Mouse (Mus musculus): ENCODE measurements around the gene Bmp10. TPM values are rescaled to one million over a fixed set of nuclear protein-coding genes. Genes with fewer than 3 reads are reported as not detected.
"Not testable (repeated sequence)": the region's sequence is repeated elsewhere in the genome, so short reads cannot be mapped to it uniquely, and the experiment has no call there.

Bmp10 gene
- total RNA-seq, 2 experiments from 2014 or later: 0.12 TPM; not detected in 1

DNA sequence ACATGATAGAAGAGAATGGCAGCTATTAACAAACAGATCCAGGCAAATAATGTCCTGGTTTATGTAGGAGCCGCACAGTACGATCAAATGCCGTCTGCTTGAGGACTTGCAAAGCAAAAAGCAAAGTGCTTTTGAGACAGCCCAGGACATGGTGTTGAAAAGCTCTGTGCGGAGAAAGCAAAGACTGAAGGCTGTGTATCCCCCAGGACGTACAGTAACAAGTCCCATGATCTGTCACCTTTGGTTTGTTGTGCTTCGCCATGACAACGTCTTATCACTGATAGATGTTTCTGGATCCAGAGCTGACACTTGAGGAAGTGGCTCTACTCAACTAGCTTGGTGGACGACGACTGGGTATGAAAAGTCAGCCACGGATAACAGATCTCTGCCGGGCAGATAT is 14.5 kb downstream of the Bmp10 start:
- intact Hi-C loops (cut with DNase I): no loop called here
- DNase-seq: no peak

DNA sequence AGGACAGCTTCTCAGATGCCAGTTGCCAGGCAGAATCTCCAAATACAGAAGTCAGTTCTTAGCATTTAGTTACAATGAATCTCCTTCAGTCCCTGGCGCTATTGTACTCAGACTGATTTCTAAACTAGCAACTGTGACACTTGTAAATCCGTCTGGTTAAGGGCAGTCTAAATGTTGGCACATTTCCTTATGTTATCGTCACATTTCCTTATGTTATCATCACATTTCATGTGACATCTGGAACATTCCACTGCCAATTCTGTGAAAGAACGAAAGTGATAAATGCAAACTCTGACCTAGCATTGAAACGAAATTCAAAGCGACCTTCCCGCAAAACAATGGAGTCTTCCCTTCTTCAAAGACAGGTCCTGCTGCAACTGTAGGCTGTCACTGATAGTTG is 16.4 kb downstream of the Bmp10 start:
- intact Hi-C loops (cut with DNase I): no loop called here
- no peak for DNase-seq

DNA sequence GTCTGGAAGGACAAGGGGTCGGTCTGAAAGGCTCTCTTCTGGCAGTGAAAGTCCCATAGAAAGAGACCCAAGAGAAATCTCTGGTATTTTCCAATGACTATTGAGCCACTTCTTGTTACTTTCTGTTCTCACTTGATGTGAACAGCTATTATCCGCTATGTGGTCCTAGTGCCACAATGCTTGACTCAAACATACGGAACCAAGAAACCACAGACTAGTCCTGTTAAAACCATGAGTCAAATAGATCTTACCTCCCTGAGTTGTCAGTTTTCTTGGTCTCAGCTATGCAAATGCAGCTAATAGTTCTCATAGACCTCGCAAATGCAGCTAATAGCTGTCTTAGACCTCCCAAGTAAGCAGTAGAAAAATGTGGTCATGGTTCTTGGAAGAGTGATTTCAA is 18.4 kb downstream of the Bmp10 start:
- intact Hi-C loops (cut with DNase I): no loop called here
- no peak for DNase-seq

DNA sequence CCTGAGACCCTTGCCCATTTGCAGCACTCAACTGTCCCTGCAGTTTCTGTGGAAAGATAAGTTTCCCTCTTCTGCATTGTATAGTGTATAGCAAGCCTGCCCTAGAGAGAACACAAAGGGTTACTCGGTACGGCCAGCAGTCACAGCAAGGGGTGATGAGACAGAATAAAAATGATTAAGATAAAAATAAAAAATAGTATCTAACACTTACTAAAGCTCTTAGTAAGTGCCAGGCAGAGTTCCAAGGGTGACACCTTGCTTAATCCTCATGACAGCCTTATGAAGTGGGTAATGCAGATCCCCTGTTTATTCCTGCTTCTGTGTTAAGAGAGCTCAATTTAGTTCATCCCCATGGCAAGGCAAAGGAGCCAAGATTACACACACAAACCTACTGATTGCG is 20.7 kb downstream of the Bmp10 start:
- intact Hi-C loops (cut with DNase I): no loop called here
- no peak for DNase-seq

DNA sequence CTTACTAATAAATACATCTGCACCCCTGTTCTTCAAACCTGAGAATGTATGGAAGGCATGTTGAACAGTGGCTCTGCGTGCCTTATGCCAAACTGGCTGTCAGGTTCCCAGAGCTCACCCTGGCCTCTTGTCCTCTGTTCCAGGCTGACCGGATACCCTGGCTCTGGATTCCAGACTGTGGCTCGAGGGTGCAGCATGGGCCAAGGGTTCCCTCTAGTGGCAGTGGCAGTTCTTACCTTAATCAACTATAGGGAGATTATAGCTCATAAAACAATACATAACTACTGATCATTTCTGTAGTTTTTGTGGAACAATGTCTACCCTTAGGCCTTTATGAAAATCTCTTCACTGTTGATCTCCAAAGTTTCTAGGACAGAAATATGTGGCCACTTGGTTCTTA is 22.2 kb downstream of the Bmp10 start:
- intact Hi-C loops (cut with DNase I): no loop called here
- peak; percentile 33 for DNase-seq

DNA sequence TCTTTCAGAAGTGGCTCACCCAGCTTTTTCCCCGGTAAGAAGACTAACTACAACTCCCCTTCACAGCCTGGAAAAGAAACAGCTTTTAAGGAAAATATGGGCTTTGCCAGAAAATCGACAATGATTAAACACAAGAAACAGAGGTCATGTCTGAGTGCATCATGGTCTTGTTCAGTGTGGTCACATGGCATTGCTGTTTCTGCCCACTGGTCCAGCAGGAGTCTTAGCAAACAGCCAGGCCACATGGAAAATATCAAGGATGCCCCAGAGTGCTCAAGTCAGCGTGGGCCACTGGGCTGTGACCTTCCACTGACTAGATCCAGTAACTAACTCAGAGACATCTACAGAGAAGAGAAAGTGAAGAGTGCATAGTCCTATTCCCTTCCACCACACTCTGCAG is 23.0 kb downstream of the Bmp10 start:
- DNase-seq: no peak
- intact Hi-C loops (cut with DNase I): no loop called here

DNA sequence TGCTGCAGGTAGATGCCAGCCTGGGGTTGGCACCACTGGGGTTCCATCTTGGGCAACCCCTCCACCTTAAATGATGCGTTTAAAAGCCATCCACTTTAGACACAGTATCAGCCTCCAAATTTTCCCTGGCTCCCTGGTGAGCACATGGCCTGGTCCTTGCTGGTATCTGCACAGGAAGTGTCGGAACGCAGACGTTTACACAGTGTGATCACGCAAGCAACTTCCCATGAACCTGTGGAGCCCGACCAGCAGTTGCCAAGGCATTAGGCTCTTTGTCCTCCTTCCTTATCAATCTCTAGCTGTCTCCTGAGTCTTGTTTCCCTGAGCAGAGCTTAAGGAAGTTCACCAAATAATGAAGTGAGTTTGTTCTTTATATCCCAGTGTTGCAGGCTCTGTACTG is 26.7 kb downstream of the Bmp10 start:
- intact Hi-C loops (cut with DNase I): no loop called here

DNA sequence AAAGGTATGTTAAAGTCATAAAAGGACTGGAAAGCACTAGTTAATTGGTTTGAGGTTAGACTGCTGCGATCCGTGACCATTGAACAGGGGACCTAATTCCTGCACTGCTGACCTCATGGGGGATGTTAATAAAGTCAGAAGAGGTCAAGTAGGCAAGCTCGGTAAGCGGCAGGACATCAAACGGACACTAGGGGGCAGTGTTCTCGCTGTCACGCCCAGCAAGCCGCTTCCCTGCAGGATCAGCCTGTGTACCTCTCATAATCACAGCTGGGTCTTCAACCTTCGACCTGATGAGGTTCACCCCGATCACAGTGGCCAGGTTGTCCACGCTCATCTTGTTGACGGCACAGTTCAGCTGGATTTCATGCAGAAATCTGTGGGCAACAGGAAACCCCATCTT is 37.4 kb downstream of the Bmp10 start:
- intact Hi-C loops (cut with DNase I): no loop called here

More for the DNA sequence above, 26.7 kb downstream of the Bmp10 start:
- DNase-seq: no peak

DNA sequence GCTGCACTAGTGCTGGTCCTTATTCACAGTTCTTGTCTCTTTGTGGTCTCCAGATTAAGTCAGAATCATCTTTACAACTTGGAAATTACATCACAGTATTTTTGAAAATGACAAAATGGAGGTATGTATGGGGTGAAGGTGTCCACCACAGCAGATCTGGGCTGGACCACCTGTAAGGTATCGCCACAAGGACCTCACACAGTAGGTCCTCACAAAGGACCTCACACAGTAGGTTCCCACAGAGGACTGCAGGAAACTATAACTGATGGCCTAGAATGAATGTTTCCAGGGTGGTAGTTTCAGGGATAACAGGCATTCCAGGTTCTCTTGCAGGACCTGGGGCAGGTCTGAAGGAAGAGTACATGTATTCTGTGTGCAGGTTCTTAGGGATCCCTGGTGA is 38.6 kb downstream of the Bmp10 start:
- DNase-seq: no peak
- intact Hi-C loops (cut with DNase I): no loop called here

More for the DNA sequence above, 37.4 kb downstream of the Bmp10 start:
- DNase-seq: peak; percentile 64

DNA sequence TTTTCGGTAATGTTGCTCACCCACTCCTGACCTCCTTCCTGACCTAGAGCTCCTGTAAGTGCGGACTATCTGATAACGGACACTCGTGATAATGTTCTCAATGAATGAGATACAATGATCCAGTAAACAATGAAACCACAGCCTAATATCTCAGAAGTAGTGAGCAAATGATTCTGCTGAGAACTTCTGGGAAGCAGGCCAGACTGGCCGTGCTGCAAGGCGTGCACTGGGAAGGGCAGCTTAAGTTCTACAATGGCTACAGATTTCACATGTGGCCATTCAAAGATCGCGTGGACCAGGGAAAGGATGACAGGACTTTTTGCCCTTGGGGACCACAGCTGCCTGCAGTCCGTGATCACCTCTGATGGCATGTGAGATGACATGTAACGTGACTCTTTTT is 39.6 kb downstream of the Bmp10 start:
- intact Hi-C loops (cut with DNase I): no loop called here
- no peak for DNase-seq

DNA sequence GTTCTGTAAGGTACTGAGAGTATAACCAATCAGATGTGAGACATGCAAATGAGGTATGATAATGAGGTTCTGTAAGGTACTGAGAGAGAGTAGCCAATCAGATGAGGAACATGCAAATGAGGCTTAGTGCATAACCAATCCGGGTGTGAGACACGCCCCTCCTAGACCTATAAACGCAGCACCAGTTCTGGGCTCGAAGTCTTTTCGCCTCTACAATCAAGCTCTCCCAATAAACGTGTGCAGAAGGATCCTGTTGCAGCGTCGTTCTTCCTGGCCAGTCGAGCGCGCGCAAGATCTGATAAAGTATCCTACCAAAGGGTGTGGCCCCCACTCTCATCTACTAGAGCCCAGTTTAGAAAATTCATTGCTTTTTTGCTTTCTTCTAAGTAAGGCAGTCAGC is 41.3 kb downstream of the Bmp10 start:
- DNase-seq; intact Hi-C loops (cut with DNase I): not testable (repeated sequence)

DNA sequence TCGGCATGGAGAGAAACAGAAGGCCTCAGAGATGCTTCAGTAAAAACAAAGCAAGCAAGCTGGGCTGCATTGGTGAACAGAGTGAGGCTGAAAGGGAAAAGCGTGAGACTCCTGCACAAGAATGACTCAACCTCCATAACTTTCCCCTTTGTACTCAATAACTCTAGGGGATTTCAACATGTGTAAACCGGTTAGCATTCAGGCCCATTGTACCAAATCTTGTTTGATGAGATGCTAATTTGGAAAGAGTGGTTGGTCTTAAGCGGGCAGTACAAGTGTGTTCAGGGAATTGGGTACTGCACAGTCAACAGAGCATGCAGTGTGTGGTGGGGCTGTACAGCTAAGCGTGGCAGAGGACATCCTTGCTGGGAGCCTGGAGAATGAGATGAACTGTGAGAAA is 46.4 kb downstream of the Bmp10 start:
- DNase-seq: no peak
- intact Hi-C loops (cut with DNase I): no loop called here

DNA sequence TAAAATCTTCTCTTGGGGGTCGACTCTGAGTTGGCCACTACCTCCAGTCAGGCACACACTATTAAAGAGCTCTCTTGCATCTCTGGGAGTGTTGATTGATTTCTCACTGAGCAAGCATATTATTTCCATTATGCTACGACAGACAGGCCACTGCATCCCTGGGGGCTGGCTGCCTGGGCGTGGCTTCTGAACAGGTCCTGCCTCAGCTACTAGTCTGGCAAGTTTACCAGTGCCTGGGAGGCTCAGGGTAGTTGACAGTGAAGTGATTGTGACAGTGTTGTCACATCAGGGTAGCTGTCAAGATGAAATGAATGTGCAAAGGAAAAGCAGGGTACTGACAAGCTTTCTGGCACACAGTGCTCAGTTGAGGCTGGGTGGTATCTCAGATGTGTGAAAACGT is 50.1 kb downstream of the Bmp10 start:
- DNase-seq: no peak
- intact Hi-C loops (cut with DNase I): no loop called here

DNA sequence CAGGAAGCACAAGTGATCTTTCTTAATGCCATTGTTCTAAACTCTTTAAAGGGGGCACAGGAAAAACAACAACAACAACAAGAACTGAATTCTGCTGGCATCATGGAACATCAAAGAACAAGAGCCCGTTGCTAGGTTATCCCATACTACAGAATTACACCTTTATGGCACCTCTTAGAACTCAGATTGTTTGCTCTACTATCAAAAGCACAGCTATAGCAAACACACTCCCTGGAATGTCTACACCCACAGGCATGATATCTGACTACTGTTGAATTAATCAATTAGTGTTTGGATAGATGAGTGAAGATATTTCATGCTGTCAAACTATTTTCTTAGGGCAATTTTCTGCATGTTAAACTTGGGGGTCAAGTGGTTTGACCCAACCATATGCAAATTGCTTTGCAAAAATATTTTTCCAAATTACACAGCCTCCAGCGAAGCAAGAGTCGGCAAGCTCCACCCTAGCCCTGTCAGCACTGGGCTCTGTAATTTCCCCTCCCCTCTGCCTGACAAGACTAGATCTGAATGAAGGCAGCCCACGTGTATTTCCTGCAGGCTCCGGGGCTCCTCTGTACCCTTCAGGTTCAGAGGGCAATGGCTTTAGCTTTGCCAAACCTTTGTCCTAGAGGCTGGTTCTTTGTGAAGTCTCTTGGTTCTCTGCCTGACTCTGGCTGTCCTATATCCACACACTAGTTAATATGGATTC is 50.7 kb downstream of the Bmp10 start:
- DNase-seq: no peak
- intact Hi-C loops (cut with DNase I): no loop called here

DNA sequence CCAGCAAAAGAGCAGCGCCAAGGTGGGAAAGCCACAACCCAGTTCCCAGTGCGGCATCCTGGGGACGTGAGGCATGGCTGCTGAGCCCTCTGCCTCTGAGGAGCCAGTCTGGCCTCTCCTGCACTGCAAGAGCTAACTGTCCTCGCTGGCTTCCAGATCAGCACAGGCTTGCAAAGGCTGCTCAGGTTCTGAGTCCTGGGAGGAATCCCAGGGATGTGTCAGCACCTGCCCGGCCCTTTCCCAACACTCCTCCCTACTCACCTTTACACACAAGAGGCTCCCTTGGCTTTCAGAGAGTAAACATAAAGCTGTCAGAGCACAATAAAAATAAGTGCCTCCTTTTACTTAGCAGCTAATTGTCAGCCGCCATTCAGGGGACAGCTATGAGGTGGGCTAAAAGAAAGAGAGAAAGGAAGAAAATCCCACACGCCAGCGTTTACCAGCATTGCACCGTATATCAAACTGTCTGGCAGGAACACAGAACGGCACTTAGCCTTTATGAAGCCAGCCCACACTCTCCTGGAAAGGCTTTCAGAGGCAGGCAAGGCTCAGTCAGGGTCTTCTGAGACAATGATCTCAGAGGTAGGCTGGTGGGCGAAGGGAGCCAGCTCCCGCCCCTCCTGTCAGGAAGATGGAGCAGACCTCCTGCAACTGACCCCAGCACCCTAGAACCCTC is 54.6 kb downstream of the Bmp10 start:
- no peak for DNase-seq
- intact Hi-C loops (cut with DNase I): no loop called here

DNA sequence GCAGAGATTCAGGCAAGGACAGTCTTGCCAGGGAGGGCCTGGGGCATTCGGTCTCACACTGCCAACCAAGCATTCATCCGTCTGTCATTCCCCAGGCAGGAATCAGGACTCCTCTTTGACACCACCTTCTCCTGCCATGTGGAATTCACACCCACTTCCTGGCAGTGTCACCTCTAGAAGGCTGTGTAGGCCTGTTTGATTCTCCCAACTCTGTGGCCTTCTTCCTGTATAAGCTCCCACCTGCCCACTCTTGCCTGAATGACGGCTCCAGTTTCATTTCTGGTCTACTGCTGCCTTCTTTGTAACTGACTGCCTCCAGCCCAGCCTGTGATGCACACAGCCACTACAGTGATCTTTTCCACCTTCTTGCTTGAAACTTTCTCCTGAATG is 55.1 kb downstream of the Bmp10 start:
- DNase-seq: no peak
- intact Hi-C loops (cut with DNase I): no loop called here

DNA sequence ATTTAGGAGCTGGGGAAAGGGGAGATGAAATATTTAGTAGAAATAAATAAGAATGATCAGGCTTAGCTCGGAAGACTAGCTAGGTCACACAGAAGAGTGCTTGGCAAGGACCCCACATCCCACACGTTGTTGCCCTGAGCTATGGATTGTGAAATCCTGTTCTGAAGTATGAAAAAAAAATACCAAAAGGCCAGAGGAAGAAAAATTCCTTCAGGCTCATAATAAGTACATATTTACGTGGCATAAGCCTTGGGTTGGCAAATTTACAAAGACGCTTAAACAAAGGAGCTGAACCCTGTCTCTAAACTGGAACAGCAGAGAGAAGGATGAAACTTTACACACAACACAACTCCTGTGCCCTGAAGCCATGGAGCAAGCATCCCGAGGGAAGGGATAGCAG is 56.0 kb downstream of the Bmp10 start:
- DNase-seq: no peak
- intact Hi-C loops (cut with DNase I): no loop called here

Other genes with a start within 250 kb of the Bmp10 start
- gene Antxr1, start 93.2 kb upstream of the Bmp10 start, total RNA-seq (2021): 10 to 100 TPM; 20.9 to 28.4 TPM
- gene Gkn1, start 78.1 kb upstream of the Bmp10 start, total RNA-seq (2021): not detected
- not detected for gene Gkn2, start 55.6 kb upstream of the Bmp10 start, total RNA-seq (2021)
- gene Gkn3, start 40.1 kb upstream of the Bmp10 start, total RNA-seq (2021): 1 to 10 TPM in 1 of 2 experiments, under 1 TPM in 1; 0.87 to 2.0 TPM
- gene Arhgap25, start 104.3 kb downstream of the Bmp10 start, total RNA-seq (2021): 1 to 10 TPM; 2.4 to 3.7 TPM
- gene Prokr1, start 161.7 kb downstream of the Bmp10 start, total RNA-seq (2021): 1 to 10 TPM in 1 of 2 experiments, under 1 TPM in 1; 0.94 to 1.0 TPM
- gene Aplf, start 243.2 kb downstream of the Bmp10 start, total RNA-seq (2021): 10 to 100 TPM; 11.6 to 12.4 TPM

Measured in left cerebral cortex, postnatal 4 days (tissue).